Mouse (Mus musculus) brain, embryonic 14.5 days (tissue): ENCODE data around the gene Zfp775.

Experiments
- CTCF ChIP-seq: fragments of 200-500 bp; IDR thresholded peaks from 2 replicates; pipeline ENCODE4 v1.5.1; 2012; ENCODE audit warnings: inconsistent platforms, mild to moderate bottlenecking, moderate library complexity, borderline replicate concordance; ENCODE audit not compliant: insufficient read depth, insufficient read length; ENCODE audit errors: extremely low read depth
- POLR2A ChIP-seq: fragments of 200-500 bp; IDR thresholded peaks from 2 replicates; pipeline ENCODE4 v1.6.1; 2012; ENCODE audit warnings: mild to moderate bottlenecking, inconsistent platforms, borderline replicate concordance; ENCODE audit not compliant: poor library complexity, insufficient read depth, insufficient read length, severe bottlenecking; ENCODE audit errors: extremely low read depth

DNA sequence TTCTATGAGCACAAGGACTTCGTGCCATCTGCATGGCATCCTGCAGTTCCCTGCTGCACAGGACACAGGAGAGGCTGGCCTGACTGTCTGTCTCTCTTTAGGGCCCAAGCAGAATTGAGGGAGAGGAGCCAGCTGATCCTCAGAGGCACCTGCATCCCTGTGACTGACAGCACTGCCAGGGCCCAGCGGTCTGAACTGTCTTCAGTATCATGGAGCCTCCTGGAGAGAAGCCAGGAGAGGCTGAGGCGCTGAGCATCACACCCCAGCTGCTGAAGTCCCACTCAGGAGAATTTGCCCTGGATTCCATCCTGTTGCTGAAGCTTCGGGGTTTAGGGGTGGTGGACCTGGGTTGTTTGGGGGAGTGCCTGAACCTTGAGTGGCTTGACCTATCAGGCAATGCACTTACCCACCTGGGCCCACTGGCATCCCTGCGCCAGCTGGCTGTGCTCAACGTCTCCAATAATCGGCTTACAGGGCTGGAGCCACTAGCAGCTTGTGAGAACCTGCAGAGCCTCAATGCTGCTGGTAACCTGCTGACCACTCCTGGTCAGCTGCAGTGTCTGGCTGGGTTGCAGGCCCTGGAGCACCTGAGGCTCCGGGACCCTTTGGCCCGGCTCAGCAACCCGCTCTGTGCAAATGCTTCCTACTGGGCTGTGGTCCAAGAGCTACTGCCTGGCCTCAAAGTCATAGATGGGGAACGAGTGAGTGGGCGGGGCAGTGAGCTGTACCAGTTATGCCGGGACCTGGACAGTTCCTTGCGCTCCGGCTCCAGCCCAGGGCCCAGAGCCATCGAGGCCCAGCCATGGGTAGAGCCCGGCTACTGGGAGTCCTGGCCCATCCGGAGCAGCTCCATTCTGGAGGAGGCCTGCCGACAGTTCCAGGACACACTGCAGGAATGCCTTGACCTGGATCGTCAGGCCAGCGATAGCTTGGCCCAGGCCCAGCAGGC is 33.6 kb upstream of the Zfp775 start:
- TF ChIP-seq CTCF (no peak), POLR2A (no peak)
